Mouse (Mus musculus): ENCODE data around the gene Tardbp. TPM values are rescaled to one million over a fixed set of nuclear protein-coding genes. Genes with fewer than 3 reads are reported as not detected.

The Tardbp gene
- total and polyA plus RNA-seq, 3 experiments, result 176 to 618 (median 341) TPM

DNA sequence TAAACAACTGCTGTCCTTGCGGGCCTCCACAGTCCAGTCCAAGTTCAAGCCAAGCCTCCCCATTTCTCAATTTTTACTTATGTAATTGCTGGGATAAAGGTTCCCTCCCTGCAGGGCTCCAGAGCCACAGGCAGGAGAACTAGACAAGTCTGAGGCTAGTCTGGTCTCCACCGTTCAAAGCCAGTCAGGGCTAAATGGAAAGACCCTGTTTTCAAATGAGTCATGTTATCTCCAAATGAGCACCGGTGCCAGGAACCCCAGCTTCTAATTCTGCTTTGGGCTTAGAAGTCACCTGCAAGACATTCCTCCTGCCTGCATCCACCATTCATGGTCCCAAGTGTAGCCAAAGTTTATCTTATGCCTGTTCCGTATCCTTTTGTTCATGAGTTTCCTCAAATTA lies 24.9 kb downstream of the Tardbp start:
- TF ChIP-seq JUN (IDR thresholded peaks at IDR 0.05; ENCODE audit: insufficient read depth, low read depth, low read length) (peak; percentile 51; the same call in 1 of the 2 replicates), ELF1 (IDR thresholded peaks at IDR 0.05; ENCODE audit: low read depth, low read length) (no peak), EP300 (IDR thresholded peaks at IDR 0.05; ENCODE audit: low read length) (peak; percentile 44; the same call in 1 of the 2 replicates), MEF2A (IDR thresholded peaks at IDR 0.05; ENCODE audit: borderline replicate concordance, low read depth, low read length) (0 out of 2 replicates have a peak, but pooled peaks have one; percentile 20), NRF1 (IDR thresholded peaks at IDR 0.05; ENCODE audit: low read depth, low read length) (no peak), HCFC1 (IDR thresholded peaks at IDR 0.05; ENCODE audit: low read depth, low read length) (no peak), BHLHE40 (IDR thresholded peaks at IDR 0.05; ENCODE audit: low read depth, low read length) (no peak), JUND (conservative IDR thresholded peaks at IDR 0.05; ENCODE audit: low read depth, low read length) (peak; percentile 56; the same call in 1 of the 2 replicates), POLR2AphosphoS2 (IDR thresholded peaks at IDR 0.05; ENCODE audit: low read depth, low read length) (no peak), TBP (conservative IDR thresholded peaks at IDR 0.05; ENCODE audit: low read depth, low read length) (no peak), ZNF384 (IDR thresholded peaks at IDR 0.05; ENCODE audit: low read depth, low read length) (no peak), IRF4 (IDR thresholded peaks at IDR 0.05; ENCODE audit: low read depth, low read length) (peak; percentile 74; the same call in 1 of the 2 replicates)
- H3K36me3 ChIP-seq (replicated peaks in 1 of 2; ENCODE audit: control insufficient read depth in 1 of 2, insufficient read depth in 1 of 2, low read length in 1 of 2), result peaks cover 18 to 43% of the 10 kb centered on the region in 2 experiments
- dilution Hi-C loops (cut with MboI; ENCODE audit: extremely low pct_ligation_motif_present, extremely low pct_unique_long_range_greater_than_20kb, low sequenced_read_pairs), result no loop called here
- no peak overlapping the region for H3K27ac ChIP-seq (ENCODE audit: insufficient read depth, low read depth)
- peaks cover 4 to 27% of the 10 kb centered on the region in 2 experiments; a peak in 3 of 4 replicates for H3K4me1 ChIP-seq (ENCODE audit: control insufficient read depth in 1 of 2, insufficient read depth in 2 of 2)
- H3K9ac ChIP-seq (ENCODE audit: insufficient read depth, low read depth), result no peak overlapping the region
- in situ Hi-C loops (cut with MboI; ENCODE audit: low pct_ligation_motif_present, low pct_unique_long_range_greater_than_20kb, low sequenced_read_pairs), result loop anchor here (25.0 kb wide), 1 partner anchor 440 kb away; the partner anchor contains the start of genes Fbxo2, Fbxo44 and Fbxo6
- H3K4me3 ChIP-seq (replicated peaks in 1 of 3; ENCODE audit: low read depth in 2 of 3, low read length in 2 of 3, poor library complexity in 1 of 3), result no peak overlapping the region
- H3K27me3 ChIP-seq (replicated peaks), result no peaks in the 10 kb centered on the region
- no peaks in the 10 kb centered on the region for H3K79me2 ChIP-seq (replicated peaks; ENCODE audit: control insufficient read depth, extremely low read depth, insufficient read depth, poor library complexity, severe bottlenecking)
- H3K4me2 ChIP-seq (ENCODE audit: insufficient read depth, low read depth, poor library complexity, severe bottlenecking), result no peak overlapping the region
- DNase-seq (ENCODE audit: extremely low read depth), result peak; percentile 39
- H3K9me3 ChIP-seq (replicated peaks; ENCODE audit: low read length), result peaks cover 17% of the 10 kb centered on the region

- in situ Hi-C loops (cut with MboI; ENCODE audit: low pct_ligation_motif_present, low pct_unique_long_range_greater_than_20kb, low sequenced_read_pairs), result loop anchor here (25.0 kb wide), 1 partner anchor 438 kb away; the partner anchor contains the start of genes Fbxo2, Fbxo44 and Fbxo6
- no peak for TF ChIP-seq TCF12 (IDR thresholded peaks at IDR 0.05; ENCODE audit: low read depth, low read length)
- no peak for TF ChIP-seq RAD21 (IDR thresholded peaks at IDR 0.05; ENCODE audit: low read depth, low read length)
- TF ChIP-seq ETS1 (conservative IDR thresholded peaks at IDR 0.05; ENCODE audit: low read depth, low read length), result no peak
- no peak for TF ChIP-seq EP300 (IDR thresholded peaks at IDR 0.05; ENCODE audit: low read length)
- H3K36me3 ChIP-seq (replicated peaks in 1 of 2; ENCODE audit: control insufficient read depth in 1 of 2, insufficient read depth in 1 of 2, low read length in 1 of 2), result peaks cover 31 to 56% of the 10 kb centered on the region in 2 experiments
- H3K79me2 ChIP-seq (replicated peaks; ENCODE audit: control insufficient read depth, extremely low read depth, insufficient read depth, poor library complexity, severe bottlenecking), result no peaks in the 10 kb centered on the region
- H3K4me3 ChIP-seq (replicated peaks in 1 of 3; ENCODE audit: low read depth in 2 of 3, low read length in 2 of 3, poor library complexity in 1 of 3), result no peak overlapping the region
- H3K9me3 ChIP-seq (replicated peaks; ENCODE audit: low read length), result peaks cover 30% of the 10 kb centered on the region
- H3K4me2 ChIP-seq (ENCODE audit: insufficient read depth, low read depth, poor library complexity, severe bottlenecking), result no peak overlapping the region
- no peak overlapping the region for H3K9ac ChIP-seq (ENCODE audit: insufficient read depth, low read depth)
- H3K4me1 ChIP-seq (ENCODE audit: control insufficient read depth in 1 of 2, insufficient read depth in 2 of 2), result peaks cover 4 to 27% of the 10 kb centered on the region in 2 experiments; a peak in 3 of 4 replicates
- no peak for DNase-seq (ENCODE audit: extremely low read depth)
- no peaks in the 10 kb centered on the region for H3K27me3 ChIP-seq (replicated peaks)
- dilution Hi-C loops (cut with MboI; ENCODE audit: extremely low pct_ligation_motif_present, extremely low pct_unique_long_range_greater_than_20kb, low sequenced_read_pairs), result no loop called here
- H3K27ac ChIP-seq (ENCODE audit: insufficient read depth, low read depth), result no peak overlapping the region
Measured at GRCm38 (mm10) chr4:148600316-148600715, 26.5 kb downstream of the Tardbp start.
